Mouse (Mus musculus) CD8-positive naive resting alpha-beta T cell, adult 2 months (primary cell): ENCODE results near the gene Acsm4.
"Not testable (repeated sequence)": the region's sequence is repeated elsewhere in the genome, so short reads cannot be mapped to it uniquely, and the experiment has no call there.

Source experiments
- DNase-seq, 2 experiments: peaks; one replicate each; pipeline ENCODE4 v3.0.0; 2022; ENCODE audit warnings: low read depth in 2 of 2, low spot score in 2 of 2

Acsm4 gene

DNA sequence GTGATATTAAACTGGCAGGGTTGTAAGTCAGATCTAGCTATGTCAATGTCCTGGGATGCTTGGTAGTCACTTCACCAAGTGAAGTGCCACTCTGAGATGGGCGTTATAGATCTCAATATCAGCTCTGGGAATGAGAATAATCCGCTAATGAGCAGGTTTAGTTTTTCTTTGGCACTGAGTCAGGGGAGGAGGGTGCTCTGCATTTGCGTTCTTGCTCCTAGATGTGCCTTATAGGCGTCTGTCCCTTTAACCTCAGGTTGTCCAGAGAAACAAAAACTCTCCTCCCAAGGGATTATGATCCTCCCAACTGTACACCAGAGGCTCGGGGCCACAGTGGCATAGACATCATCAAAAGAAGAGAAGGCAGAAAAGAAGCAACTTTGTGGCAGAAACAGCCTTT, at the start of gene Acsm4:
Gene Acsm4, plus strand, starts transcription at position 301 of the 400 bp plus-strand sequence.
- DNase-seq = no peak

DNA sequence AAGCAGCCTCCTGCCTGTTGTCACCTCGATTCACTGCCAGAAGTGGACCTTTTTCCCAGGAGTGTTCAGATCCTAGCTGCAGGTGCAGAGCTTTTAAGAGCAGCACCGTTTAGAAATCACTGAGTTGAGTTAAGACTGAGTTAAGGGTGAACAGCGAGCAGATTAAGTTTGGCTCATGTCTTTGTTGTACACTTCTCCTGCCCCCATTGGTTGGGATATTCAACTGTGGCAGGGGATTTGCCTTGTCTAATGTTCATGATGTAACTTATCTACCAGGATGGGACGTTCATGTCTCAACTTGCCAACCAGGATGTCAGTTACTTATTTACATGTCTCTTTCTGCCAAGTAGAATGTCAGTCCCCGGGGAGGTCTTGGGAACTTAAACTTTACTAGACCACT, 47.5 kb upstream of the Acsm4 start:
- DNase-seq = no peak

DNA sequence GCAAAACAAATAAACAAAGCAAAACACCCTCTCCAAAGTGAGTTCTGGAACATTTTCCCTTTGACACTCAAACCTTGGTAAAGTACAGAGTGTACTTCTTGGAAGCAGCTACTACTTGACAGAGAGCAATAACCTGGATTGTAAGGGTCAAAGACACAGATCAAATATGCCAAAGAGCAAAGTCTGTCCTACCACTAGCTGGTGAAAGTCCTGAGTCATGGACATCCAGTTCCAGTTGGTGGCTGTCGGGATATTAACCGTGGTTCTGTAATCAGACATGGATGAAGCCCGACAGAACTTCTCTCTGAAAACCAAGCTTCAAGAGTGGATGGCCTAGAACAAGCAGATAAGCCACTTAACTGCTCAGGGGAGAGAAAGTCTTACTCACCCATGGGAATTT, 21.9 kb upstream of the Acsm4 start:
- DNase-seq = no peak

DNA sequence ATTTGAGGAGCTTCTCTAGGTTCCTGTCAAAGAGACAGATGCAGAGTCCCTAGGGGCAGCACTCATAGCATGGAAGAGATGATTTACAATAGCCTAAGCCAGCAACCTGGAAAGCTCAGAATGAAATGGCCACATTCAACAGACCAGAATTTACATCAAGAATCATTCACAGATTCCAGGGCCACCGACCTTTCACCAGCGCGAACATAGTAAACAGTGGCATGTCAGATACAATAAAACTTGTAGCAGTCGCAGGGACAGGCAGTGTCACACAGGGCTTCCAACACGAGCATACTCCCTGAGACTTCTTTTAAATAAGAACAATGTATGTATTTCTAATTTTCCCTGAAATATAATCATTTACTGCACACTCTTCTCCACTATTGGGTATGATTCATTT, 19.4 kb upstream of the Acsm4 start:
- DNase-seq = no peak

DNA sequence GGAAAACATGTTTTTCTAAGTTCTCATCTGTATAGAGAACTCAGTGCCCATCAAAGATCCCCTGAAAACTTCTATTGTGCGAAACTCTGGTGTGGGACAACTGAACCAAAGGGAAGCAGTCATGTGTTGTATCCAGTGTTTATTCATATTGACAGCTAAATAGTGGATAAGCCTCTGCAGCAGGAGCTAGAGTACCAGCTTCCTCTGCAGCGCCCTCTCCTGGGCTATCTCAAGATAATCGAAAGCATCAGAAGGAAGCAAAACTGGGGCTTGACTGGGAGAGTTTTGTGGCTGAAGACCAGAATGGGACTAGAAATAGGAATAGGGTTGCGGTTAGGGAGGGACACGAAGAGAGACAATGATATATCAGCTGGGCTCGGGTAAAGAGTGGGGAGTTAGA, 18.9 kb upstream of the Acsm4 start:
- DNase-seq = no peak

DNA sequence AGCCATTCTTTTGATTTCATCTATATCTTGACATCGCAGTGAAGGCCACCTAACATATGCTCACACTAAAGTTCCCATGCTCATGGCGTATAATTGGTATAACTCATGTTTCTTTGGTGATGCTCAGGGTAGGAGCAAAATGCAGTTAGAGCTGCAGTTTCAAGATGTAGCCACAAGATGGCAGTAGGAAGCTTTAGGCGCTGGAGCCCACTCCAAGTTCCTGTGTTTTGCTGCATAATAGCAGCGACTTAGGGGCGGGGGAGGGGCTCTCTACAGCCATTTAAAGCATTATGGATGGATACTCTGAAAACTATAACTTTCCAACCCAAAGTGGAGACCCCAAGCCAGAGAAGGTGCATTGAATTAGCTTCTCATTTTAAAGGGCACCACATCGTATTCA, 16.4 kb upstream of the Acsm4 start:
- peak in 1 of 2 experiments; percentile 11 for DNase-seq

DNA sequence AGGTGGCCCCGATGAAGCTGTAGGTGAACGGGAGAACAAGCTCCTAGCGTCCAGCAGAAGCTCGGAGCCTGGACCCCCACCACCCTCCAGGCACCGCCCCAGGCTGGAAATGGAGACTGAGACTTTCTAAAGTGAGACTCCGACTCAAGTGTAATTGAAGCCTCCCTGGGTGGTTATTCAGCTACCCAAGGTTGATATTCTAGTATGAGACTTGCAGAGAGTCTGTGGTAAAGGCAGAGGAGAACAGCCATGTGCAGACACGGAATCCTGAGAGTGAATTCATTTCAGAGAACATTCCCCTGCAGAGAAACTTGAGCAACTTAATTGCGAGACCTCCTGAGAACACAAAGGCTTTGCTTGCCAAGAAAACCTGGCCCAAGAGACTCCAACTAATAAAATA, 9.7 kb upstream of the Acsm4 start:
- DNase-seq = no peak

DNA sequence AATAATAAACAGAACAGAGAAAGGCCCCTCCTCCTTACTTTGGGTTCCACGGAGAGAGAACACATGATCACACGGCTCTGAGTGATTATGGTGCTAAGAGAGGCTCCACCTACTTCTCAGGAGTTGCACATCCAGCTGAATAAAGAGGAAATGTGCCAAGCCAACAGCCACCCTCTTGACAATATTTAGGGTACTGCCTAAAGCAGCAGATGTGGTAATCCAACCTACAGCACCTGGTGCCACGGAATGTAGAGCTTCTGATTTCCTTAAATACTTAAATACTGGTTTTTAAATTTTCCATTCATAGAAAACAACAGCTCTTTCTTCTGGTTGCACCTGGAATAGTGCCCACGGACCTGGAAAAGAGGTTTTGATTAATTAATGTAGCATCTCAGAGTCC, 7.1 kb upstream of the Acsm4 start:
- DNase-seq = no peak

DNA sequence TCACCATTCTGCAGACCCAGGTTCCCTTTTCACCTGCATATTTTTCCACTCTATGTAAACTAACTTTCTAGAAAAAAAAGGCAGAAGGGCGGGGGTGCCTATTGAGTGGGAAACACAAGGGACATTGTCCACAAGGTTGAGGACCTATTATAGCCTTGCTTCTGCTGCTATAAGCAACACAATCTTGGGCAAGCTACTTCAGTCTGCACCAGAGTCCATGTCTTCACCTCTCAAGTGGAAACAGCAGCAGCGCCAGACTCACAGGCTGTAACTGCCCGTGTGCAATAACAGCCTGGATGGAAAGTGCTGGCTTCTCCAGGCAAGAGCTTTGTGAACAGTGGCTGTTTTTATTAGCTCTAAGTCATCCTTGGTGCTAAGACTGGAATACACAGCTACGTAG, 2.5 kb downstream of the Acsm4 start:
- no peak for DNase-seq

DNA sequence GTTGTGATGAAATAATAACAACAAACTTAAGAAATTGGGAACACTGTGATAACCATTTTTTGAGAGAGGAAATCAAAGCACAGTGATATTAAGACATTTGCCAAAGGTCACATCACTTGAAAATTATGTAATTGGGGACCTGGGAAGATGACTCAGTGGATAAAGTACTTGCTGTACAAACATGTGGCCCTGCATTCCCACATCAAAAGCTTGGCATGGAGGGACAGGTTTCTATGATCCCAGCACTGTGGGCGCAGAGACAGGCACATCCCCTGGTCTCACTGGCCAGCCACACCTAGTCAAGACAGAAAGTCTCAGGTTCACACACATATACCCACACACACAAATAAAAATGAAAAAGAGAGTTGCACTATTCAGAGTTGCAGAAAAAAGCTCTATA, 5.1 kb downstream of the Acsm4 start:
- DNase-seq = no peak

DNA sequence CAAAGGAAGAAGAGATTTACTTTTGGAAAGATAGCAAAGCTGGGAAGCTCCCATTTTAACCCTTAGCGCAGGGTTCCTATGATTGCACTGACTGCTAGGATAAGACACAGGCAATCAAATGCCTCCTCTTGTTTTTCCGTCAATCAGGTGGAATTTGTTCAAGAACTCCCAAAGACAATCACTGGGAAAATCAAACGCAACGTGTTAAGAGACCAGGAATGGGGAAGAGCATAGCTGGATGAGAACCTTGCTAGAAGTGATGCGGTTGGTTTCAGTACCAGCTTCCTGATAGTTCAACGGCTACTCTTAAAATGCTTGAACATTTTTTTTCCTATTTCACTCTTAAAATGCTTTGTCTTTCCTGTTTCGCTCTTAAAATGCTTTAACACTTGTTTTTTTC, 24.3 kb downstream of the Acsm4 start:
- DNase-seq = no peak

DNA sequence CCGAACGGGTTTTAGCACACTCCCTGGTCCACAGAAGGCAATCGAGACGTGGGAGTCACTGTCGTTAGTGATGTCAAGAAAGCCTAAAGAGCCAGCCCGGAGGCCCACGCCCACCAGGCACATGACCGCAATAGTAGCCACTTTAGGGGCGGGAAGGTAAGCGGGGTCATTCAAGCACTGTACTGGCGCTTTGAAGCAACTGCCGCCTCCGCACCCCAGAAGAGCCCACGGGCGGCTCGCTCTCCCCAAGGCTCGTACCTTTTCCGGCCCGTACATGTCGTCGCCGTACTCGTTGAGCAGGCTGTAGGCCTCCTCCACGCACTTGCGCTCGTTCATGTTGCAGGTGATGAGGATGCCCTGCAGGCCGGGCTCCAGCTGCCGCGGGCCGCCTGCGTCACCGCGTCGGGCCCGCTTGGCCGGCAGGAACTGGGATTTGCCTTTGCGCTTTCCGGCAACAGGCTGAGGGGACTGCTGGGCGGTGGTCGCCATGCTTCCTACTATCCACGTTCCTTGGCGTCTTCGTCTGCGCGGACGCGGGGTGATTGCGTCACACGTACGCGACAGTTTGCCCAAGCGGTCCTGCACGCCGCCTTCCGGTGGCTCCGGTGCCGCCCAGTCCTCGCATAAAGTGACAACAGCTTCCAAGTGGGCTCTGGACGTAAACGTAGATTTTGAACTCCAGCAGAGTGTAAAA, 30.6 kb downstream of the Acsm4 start, which contains the start of gene Thumpd1:
Gene Thumpd1, minus strand, starts transcription at position 546 of the 694 bp plus-strand sequence.
- peak; percentile 86 to 91 for DNase-seq

DNA sequence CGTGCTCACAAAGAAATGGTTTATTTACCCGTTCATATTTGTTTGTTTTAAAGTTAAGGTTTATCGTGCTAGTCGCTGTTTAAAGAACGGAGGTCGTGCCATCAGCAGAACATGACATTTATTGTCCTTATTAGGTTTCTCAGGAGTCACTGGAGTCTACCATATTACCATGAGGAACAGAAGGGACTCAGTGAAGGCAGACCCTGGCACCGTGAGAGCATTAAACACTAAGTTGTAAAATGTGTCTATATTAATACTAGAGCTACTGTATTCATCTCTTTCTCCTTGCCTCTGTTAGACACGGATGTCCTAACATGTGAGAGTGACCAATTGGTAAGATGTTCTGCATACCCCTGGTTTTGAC, 31.1 kb downstream of the Acsm4 start:
- no peak for DNase-seq

DNA sequence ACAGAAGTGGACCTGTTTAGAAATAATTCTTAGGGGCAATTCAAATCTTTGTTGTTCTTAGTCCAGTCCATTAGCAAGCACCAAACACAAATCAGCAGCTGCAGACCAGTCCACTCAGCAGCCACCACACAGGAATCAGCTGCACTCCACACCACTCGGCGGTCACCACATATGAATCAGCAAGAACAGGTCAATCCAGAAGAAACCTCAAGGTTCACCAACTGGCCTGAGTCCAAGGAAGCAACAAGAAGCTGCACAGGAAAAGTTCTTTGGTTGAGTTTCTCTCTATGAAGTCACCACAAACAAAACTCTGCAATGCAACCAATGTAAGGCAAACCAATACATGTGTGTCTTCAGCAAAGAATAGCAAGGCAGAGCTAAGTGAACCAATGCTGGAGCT, 37.8 kb downstream of the Acsm4 start:
- DNase-seq = no peak

DNA sequence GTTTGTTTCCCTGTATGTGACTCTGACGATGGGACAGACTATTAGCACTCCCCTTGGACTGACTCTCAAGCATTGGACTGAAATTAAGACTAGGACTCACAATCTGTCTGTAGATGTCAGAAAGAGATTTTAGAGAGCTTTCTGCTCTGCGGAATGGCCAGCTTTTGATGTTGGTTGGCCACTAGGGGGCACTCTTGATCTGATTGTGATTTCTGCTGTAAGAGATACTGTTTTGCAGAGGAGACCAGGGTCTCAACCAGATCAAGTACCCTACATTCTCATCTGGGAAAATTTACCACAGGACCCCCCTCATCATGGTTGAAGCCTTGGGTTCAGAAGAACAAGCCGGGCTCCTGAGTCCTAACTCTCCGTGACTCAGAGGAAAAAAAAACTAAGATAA, 41.4 kb downstream of the Acsm4 start:
- DNase-seq = not testable (repeated sequence)

DNA sequence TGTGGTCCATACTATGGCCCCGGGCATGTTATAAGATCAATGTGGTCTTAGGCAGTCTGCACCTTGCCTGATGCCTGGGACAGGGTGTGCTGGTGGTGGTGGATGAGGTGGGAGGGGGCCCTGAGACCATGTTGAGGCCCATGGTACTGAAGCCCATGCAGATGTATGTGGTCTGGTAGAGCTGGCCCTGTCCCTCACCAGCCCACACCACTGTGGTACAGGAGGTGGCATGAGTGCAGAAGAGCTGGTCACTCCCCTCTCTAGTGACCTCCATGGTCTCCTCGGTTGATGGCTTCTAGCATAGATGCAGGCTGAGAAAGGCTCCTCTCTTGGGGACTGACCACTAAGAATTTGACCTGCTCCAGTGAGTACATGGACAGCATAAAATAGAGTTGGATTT, 49.1 kb downstream of the Acsm4 start:
- no peak for DNase-seq

DNA sequence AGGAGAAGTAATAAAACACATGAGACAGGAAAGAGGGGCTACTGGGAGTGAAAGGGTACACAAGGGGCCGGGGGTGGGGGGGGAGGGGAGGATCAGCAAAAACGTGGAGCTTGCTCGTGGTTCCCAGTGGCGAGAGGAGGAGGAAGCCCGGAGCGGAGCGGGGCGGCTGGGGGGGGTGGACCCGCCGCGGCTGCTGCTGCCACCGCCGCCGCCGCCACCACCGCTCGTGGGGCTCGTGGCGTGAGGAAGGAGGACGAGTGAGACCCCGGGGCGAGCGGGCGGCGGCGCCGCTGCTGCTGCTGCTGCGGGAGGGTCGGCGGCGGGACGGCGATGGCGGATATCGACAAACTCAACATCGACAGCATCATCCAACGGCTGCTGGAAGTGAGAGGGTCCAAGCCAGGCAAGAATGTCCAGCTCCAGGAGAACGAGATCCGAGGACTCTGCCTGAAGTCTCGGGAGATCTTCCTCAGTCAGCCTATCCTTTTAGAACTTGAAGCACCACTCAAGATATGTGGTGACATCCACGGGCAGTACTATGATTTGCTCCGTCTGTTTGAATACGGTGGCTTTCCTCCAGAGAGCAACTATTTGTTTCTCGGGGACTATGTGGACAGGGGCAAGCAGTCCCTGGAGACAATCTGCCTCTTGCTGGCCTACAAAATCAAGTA, 50.1 kb downstream of the Acsm4 start:
- DNase-seq = not testable (repeated sequence)

DNA sequence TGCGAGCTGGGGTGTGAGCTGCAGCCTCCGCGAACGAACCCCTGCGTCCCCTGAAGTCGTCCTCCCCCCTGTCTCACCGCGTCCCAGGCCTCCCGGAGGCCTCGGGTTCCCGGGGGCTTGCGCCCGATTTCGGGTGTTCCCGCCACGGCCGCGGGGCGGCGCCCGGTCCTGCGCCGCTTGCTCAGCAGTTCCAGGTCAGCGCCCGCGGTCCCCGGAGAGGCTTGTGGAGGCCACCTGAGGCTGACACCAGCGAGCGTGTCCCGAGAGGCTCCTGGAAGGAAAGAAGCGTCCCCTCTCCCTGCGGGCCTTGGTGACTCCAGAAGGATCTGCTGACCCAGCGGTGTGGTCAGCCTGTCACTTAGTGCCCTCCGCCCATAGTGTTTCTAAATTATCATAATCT, 54.5 kb downstream of the Acsm4 start:
- DNase-seq = no peak

DNA sequence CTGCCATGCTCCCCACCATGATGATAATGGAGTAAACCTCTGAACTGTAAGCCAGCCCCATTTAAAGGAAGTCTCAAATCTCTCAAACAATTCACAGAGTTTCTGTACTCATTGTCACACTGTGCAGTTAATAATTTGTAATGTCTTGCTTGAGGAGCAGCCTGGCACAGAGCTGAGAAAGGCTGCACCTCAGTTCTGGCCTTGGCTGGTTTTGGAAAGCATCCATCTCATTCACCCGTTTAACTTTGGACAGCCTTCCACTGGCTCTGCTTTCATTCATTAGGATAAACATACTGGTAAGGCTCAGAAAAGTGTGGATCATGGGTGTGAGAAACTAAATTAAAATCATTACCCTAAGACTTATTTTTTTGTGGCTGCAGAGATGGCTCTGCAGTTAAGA, 56.0 kb downstream of the Acsm4 start:
- DNase-seq = no peak

DNA sequence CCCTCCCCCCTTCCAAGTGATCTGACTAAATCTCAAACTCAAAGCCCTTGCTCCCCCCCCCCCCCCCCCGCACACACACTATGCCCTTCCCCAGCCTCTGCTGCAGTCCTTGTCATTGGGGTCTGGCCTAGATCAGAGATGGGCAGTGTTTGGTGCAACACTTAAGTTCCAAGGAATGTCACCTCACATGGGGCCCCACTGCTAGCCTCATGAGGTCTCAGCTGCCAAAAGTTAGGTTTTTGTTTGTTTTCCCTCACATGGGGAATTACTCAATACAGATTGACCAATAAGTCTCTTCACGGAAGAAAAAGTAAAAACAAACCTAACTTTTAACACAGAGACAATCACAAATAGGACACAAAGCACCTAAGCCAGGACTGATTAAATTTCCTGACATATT, 58.9 kb downstream of the Acsm4 start:
- no peak for DNase-seq

DNA sequence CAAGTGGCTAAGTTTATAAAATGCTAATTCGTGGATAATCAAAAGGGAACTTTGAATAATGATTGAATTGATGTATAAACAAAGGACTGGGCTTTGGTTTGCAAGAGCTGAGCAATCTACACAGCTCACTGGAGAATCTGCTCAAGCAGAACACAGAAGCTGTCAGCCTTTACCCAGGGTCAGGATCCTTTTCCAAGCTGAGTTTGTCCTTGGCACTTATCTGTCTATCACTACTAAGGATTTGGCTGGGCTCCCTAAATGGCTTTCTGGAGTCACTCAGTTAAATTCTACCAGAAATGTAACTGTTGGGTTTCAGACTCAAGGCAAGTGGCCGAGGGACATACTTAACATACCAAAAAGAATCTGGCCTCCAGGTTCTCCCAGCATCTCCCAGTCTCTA, 60.1 kb downstream of the Acsm4 start:
- DNase-seq = no peak

DNA sequence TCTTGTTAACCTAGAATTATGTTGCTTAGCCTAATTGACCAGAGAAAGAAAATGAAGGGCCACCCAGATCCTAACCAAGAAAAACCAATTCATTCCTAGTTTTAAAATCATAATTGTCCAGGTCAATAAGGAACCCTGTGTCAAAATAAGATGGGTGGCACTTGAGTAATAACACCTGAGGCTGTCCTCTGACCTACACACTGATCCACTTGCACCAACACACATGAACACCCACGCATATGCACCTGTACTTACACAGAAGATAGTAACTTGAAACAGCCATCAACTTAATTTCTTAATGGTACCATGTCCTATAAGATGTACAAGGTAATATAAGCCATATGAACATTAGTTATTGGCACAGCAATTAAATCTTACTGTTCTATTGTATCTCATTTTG, 63.9 kb downstream of the Acsm4 start:
- no peak for DNase-seq

DNA sequence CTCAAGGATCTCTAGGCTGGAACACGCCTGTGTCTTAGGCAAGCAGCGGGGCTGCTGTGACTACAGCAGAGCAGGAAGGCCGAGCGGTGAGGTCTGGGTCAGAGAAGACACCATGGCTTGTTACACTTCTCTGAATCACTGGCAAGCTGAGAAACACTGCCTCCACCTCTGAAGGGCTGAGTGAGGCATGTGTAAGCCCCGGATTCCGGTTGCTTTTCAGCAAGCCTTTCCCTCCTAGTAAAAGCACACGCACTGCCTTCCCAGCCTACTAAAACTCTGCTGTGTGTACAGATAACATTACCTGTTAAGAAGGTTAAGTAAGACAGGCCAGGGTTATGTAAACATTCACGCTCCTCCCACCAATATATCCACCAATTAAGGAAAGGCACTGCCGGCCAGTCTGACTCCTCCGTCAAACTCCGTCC, 70.7 kb downstream of the Acsm4 start, which contains the start of gene Acsm3:
Gene Acsm3, plus strand, starts transcription at position 397 of the 425 bp plus-strand sequence.
- no peak for DNase-seq
